Mouse (Mus musculus): Measurements from ENCODE around the gene Pde8a. TPM values are rescaled to one million over a fixed set of nuclear protein-coding genes. Genes with fewer than 3 reads are reported as not detected.
"Not testable (repeated sequence)": the region's sequence is repeated elsewhere in the genome, so short reads cannot be mapped to it uniquely, and the experiment has no call there.

Gene Pde8a
- total RNA-seq, 1 experiment from 2014 or later = 3.8 TPM

DNA sequence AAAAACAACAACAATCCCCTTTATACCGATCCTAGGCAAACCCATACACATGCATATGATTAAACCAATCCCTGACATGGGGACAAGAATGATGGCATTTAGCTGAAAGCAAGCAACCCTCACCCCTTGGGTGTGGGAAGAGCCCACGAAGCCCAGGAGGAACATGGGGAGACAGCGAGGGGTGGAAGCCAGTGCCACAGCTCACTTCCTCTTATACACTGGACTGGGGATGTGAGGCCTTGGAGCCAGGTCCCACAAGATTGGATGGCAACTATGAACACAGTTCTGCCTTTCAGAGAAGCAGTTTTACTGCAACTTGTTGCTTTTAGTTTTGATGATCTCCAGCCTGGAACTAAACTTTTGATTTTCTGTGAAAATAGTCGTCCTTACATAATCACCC, 13.6 kb upstream of the Pde8a start:
- peak; percentile 57 to 68 for ATAC-seq (replicated peaks in 1 of 2; ENCODE audit: insufficient read depth in 1 of 2, low FRiP score in 2 of 2, low TSS enrichment in 1 of 2, low read depth in 1 of 2, poor library complexity in 2 of 2, severe bottlenecking in 2 of 2)

DNA sequence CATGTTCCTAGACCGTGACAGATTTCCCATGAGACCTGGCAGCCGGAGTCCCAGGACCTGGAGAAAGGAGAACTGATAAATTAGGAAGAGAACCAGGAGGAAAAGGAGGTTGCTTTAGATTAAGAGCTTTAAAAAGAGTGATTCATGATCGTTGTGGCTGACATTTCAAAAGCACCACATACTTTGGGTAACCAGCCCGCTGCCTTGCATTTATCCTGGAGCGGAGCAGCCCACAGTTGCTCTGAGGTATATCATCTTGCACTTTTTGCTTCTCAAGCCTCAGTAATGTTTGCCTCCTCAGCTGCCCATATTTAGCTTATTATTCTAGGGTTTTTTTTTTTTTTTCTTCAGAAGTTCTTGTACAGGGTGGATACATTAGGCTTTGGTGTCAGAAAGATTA, 11.0 kb upstream of the Pde8a start:
- ATAC-seq (replicated peaks in 1 of 2; ENCODE audit: insufficient read depth in 1 of 2, low FRiP score in 2 of 2, low TSS enrichment in 1 of 2, low read depth in 1 of 2, poor library complexity in 2 of 2, severe bottlenecking in 2 of 2) = no peak

DNA sequence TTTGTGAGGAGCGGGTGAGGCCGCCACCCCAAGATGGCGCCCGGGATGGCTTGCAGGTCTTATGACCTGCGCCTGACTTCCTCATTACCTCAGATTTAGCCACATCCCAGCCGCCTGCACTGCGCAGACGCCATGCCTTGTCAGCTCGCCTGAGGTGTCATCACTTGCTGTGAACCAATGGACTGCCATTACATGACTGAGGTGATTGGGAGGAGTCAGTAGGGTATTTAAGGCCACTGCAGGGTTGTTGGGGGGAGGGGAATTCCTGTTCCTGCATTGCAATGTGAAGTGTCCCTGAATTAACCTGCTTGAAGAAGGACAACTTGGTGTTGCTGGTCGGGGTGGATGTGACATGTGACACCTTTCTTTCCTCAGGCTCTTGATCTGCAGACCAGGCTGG, 9.8 kb upstream of the Pde8a start:
- not testable (repeated sequence) for ATAC-seq (replicated peaks in 1 of 2; ENCODE audit: insufficient read depth in 1 of 2, low FRiP score in 2 of 2, low TSS enrichment in 1 of 2, low read depth in 1 of 2, poor library complexity in 2 of 2, severe bottlenecking in 2 of 2)

DNA sequence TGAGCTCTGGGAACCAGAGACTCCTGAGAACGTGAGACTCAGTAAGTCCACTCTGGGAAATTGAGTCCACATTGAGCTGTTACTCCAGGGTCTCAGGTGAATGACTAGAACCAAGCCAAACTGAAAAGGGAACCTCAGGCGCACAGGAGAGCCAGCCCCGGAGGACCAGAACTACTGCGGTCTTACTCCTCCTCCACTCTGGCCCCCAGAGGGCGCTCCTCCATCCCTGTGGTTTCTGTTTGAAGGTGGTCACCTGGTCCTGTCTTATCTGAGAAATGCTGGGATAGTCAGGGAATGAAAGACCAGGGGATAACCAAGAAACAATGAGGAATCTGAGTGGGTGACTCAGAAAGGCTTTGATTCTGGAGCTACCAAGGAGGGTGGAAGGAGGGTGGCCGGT, 4.5 kb upstream of the Pde8a start:
- peak; percentile 36 to 44; a peak in 2 of 4 replicates for ATAC-seq (replicated peaks in 1 of 2; ENCODE audit: insufficient read depth in 1 of 2, low FRiP score in 2 of 2, low TSS enrichment in 1 of 2, low read depth in 1 of 2, poor library complexity in 2 of 2, severe bottlenecking in 2 of 2)

DNA sequence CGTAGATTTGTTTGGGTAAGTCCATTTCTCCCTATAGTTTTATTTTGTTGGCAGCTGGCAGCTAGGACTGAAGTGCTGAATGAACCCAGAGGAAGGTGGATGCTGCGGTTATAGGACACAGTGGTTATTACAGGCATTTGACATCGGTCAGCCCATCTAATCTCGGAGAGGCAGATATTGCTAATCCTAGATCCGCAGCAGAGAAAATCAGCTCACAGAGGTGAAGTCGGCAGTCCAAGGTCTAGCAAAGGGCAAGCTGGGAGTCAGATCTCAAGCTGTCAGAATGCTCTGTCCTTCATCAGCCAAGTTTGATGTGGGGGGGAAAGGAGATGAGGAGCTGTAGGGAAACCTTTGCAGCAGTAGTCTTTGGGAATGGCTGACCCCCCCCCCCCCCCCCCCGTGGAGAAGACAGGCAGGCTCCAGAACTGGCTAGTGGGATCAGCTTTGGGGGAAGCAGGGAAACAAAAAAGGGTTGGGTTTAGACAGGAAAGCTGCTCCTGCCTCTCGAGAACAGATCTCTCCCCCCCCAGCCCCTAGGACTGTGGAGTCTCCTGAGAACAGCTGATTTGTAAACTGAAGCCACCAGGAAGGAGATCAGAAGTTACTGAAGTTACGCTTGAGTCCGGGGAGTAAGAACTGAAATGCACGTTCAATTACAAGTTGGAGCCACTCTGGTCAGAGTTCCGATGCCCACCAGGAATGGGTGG, 3.3 kb upstream of the Pde8a start:
- no peak for ATAC-seq (replicated peaks in 1 of 2; ENCODE audit: insufficient read depth in 1 of 2, low FRiP score in 2 of 2, low TSS enrichment in 1 of 2, low read depth in 1 of 2, poor library complexity in 2 of 2, severe bottlenecking in 2 of 2)

DNA sequence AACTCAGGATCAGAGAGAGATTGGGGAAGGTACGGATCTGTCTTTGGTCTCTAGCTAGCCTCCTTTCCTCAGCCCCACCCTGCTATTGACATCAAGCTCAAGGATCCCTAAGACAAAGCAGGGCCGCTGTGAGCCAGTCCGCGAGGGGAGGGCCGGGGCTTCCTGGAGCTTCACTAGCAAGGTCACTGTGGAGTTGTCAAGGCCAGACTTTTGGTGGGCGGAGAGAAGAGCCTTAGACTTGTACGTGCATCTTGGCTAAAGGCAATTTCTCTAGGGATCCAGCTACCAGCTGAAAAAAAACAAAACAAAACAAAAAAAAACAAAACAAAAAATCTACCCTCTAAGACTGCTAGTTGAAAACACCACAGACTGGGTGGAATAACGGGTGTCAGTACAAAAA, 1.6 kb upstream of the Pde8a start:
- ATAC-seq (replicated peaks in 1 of 2; ENCODE audit: insufficient read depth in 1 of 2, low FRiP score in 2 of 2, low TSS enrichment in 1 of 2, low read depth in 1 of 2, poor library complexity in 2 of 2, severe bottlenecking in 2 of 2) = no peak

DNA sequence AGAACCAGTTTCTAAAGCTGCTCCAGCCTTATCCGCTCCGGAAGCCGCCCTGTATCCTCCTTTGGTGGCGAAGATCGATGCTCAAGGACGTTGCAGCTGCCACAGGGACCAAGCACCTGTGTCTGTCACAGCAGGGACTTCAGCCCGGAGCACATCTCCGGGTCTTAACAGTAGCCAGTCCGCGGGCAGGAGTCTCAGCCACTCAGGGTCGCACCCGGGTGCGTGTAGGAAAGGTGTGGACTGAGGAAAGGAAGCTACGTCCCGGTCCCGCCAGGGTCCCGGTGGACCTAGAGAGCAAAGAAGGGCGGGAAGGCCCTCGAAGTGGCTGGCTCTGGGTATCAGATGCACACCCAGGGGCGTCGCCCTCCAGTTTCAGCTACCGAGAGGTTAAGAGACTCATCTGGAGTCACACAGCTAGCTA, 1.1 kb upstream of the Pde8a start:
- peak; percentile 69 to 70 for ATAC-seq (replicated peaks in 1 of 2; ENCODE audit: insufficient read depth in 1 of 2, low FRiP score in 2 of 2, low TSS enrichment in 1 of 2, low read depth in 1 of 2, poor library complexity in 2 of 2, severe bottlenecking in 2 of 2)

DNA sequence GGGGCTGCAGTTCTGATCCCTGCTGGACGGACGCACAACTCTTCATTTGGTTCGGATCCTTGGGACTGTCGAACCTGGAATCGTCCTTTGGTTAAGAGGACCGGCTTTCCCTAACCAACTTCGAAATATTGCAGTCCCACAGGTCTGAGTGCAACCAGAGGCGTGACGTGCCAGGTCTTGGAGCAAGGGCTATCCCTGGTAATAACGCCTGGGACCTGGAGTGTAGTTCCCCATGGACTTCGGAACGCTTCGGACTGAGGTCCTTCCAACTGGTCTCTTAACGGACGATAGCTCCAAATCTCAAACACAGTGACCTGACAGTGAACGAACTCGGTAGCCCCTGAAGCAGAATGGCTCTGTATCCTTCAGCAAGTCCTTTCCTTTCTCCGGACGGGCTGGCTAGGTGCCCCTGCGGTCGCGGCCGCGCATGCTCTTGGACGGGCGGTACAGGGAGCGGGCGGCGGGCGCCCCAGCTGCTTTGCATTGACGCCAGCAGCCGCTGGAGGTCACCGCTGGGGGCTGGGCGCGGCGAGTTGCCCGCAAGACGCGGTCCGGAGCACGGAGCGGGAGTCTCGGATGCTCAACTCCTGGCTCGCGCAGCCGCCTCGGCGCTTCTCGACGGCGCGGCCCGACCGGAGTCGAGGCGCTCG, 574 bp upstream of the Pde8a start:
- ATAC-seq (replicated peaks in 1 of 2; ENCODE audit: insufficient read depth in 1 of 2, low FRiP score in 2 of 2, low TSS enrichment in 1 of 2, low read depth in 1 of 2, poor library complexity in 2 of 2, severe bottlenecking in 2 of 2) = peak; percentile 72 to 82

DNA sequence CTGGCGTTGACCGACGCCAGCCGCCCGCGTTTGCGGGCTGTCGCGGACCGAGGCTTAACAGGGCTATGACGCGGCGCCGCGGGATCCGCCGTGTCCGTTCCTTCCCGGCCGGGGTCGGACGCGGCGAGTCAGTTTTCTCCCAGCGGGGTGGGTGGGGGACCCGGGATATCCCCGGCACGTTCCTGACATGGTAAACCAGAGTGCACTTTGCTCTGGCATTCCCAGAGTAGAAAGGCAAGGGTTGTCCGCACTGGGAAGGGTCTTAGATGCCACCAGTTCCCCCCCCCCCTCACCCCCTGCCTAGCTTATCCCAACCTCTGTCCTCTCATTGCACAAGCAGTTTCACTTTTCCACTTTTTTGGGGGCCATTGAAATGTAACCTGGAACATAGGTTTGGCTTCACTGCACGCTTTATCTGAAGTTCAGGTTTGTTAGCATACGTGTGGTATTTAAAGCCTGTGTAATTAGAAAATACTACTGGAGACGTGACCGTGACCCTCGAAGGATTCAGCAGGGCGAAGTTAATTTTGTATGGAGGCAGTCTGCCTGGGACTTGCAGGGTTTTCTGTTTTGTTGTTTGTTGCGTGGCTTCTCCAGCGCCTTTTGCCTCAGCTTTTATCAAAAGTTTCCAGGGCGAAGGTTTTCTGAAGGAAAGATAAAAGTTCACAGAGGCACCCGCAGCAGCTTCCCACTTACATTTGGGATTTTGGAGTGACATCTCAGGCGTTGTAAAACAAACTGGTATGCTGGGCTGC, 934 bp downstream of the Pde8a start:
- no peak for ATAC-seq (replicated peaks in 1 of 2; ENCODE audit: insufficient read depth in 1 of 2, low FRiP score in 2 of 2, low TSS enrichment in 1 of 2, low read depth in 1 of 2, poor library complexity in 2 of 2, severe bottlenecking in 2 of 2)

DNA sequence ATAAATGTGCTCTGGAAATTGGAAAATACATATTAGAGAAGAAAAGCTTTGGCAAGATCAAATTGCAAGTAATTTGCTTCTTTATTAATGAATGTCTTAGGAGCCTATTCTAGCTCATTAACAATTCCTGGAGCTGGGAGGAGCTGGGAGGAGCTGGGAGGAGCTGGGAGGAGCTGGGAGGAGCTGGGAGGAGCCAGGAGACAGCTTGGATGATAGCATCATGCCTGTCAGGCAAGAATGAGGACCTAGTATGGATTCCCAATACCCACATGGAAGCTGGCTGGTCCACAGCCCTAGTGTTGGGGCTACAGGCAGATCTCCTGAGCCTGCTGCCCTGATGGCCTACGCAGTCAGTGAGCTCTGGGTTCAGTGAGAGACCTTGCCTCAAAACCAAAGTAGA, 2.6 kb downstream of the Pde8a start:
- ATAC-seq (replicated peaks in 1 of 2; ENCODE audit: insufficient read depth in 1 of 2, low FRiP score in 2 of 2, low TSS enrichment in 1 of 2, low read depth in 1 of 2, poor library complexity in 2 of 2, severe bottlenecking in 2 of 2) = no peak

DNA sequence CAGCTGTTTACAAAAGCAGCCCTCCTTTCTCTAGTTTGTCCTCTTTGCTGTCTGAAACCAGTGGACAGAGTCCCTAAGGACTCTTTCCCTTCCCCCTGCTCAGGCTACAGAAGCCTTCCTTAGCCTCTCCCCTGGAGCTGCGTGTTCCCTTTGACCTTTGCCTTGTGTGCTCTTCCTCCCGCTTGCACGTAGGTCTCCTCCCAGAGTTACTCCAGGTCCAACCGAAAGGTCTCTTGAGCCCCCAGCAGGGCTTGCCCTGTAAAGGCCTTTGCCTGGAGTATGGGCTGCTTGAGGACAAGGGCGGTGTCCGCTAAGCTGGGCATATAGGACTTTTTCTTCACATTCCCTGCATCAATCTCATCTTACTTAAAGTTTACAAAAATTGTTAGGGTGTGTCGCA, 5.9 kb downstream of the Pde8a start:
- no peak for ATAC-seq (replicated peaks in 1 of 2; ENCODE audit: insufficient read depth in 1 of 2, low FRiP score in 2 of 2, low TSS enrichment in 1 of 2, low read depth in 1 of 2, poor library complexity in 2 of 2, severe bottlenecking in 2 of 2)

DNA sequence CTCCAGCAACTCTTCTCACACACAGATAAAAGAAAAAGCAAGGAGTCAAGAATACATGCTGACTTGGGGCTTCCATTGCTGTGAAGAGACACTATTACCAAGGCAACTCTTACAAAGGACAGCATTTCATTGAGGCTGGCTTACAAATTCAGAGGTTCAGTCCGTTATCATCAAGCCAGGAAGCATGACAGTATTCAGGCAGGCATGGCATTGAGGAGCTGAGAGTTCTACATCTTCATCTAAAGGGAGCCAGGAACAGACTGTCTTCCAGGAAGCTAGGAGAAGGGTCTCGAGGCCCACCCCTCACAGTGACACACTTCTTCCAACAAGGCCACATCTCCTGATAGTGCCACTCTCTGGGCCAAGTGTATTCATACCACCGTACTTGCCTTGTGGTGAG, 7.0 kb downstream of the Pde8a start:
- ATAC-seq (replicated peaks in 1 of 2; ENCODE audit: insufficient read depth in 1 of 2, low FRiP score in 2 of 2, low TSS enrichment in 1 of 2, low read depth in 1 of 2, poor library complexity in 2 of 2, severe bottlenecking in 2 of 2) = no peak

DNA sequence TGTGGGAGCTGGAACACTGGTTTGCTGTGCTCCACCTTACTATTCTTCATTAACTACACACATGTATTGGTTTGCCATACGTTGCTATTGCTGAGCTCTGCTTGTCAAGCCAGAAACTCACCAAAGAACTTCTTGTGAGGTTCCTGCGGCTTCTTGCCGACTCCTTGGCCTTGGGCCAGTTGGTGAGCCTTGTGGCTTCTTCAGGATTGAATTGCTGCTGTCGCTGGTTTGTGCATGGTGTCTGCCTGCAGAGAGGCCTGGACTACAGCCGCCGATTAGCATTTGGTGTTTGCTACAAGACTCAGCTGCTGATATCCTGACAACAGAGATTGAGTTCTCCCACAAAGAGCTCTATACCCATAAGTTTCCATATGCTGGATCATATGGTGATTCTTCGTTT, 10.9 kb downstream of the Pde8a start:
- ATAC-seq (replicated peaks in 1 of 2; ENCODE audit: insufficient read depth in 1 of 2, low FRiP score in 2 of 2, low TSS enrichment in 1 of 2, low read depth in 1 of 2, poor library complexity in 2 of 2, severe bottlenecking in 2 of 2) = no peak

DNA sequence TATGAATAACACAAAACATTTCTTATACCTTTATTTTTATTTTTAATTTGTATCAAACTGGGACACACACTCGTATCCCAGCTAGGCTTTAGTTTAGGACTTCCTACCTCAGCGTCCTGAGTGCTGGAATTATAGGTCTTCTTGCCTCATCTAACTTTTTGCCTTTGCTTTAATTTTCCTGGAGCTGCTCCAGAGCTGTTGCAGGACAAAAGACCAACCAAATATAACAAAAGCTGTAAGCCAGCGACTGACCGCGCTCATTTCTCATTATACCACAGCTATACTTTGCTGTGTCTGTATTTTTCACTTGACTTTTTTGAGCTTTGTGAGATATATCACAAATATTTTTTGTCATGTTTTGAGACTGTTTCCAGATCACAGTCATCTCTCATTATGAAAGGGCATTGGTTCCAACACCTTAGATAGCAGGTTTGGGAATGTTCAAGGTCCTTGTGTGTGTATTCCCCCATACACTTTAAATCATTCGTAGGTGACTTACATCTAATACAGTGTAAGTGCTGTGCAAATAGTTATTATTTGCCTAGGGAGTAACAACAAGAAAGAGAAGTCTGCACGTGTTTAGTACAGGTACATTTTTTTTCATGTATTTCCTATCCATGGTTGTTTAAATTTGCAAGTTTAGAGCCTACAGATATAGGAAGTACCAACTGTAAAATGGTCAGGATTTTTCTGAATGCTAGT, 16.8 kb downstream of the Pde8a start:
- ATAC-seq (replicated peaks in 1 of 2; ENCODE audit: insufficient read depth in 1 of 2, low FRiP score in 2 of 2, low TSS enrichment in 1 of 2, low read depth in 1 of 2, poor library complexity in 2 of 2, severe bottlenecking in 2 of 2) = no peak

DNA sequence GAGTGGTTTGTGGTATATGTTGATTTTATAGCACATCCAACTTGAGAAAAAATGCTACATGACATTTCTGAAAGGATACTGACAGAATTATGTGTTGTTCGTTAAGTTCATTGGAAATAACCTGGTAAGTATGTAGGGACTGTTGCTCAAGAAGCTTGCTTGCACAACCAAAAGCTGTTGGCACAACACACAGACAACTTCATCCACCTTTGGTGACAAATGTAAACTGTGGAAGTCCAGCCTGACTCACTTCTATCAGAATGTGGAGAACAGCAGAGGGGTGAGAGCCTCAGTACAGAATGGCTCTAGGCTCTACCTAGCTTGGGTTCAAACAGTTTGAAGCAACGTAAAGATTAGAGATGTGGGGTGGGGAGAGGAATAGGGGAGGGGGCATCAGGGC, 19.3 kb downstream of the Pde8a start:
- no peak for ATAC-seq (replicated peaks in 1 of 2; ENCODE audit: insufficient read depth in 1 of 2, low FRiP score in 2 of 2, low TSS enrichment in 1 of 2, low read depth in 1 of 2, poor library complexity in 2 of 2, severe bottlenecking in 2 of 2)

DNA sequence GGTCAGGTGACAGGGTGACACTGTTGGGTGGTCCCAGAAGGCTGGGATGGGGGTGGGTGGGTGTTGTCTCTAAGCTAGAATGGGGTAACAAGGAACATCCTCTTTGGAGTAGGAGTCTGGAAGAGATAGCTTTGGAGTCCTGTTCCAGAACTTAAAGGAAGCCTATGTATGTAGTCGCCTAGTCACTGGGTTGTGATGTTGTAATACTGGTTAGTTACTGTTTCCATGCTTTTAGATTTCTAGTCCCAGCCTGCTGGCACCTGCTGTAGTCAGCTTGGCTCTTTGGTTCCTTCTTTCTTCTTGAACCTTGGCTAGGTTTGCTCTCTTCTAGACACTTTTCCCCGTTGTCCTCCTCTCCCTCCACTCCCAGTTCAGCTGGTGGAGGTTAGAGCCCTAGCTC, 21.7 kb downstream of the Pde8a start:
- 0 out of 4 replicates have a peak, but pooled peaks of 1 of the 2 experiments have one; percentile 22 for ATAC-seq (replicated peaks in 1 of 2; ENCODE audit: insufficient read depth in 1 of 2, low FRiP score in 2 of 2, low TSS enrichment in 1 of 2, low read depth in 1 of 2, poor library complexity in 2 of 2, severe bottlenecking in 2 of 2)

DNA sequence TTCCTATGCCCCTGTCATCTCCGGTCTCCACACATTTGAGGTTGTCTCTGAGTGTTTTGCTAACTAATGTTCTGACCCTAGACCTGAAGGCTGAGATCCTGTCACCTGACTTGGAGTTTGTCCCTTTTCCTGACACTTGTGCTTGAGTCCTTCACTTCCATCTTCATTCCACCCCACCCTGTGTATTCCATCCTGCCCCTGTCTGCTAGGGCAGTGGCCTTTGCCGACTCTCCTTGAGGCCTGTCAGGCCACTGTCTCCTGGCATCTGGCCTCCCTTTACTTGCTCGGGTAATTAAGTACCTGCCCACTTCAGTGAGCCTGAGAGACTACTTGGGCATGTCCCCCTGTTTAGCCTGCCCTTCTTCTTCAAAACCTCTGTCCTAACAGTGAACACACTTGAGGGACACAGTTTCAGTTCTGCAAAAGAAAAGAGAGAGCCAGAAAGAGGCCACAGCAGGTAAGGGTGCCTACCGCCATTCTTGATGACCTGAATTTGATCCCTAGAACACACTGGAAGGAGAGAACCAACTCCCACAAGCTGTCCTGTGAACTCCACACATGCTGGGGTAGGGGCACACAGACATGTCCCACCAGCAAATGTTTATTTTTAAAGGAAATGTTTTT, 22.3 kb downstream of the Pde8a start:
- ATAC-seq (replicated peaks in 1 of 2; ENCODE audit: insufficient read depth in 1 of 2, low FRiP score in 2 of 2, low TSS enrichment in 1 of 2, low read depth in 1 of 2, poor library complexity in 2 of 2, severe bottlenecking in 2 of 2) = no peak

Measured in hematopoietic stem cell, adult 5-6 weeks (primary cell).